ENCODE assay signal across 23 mouse cellular contexts in the genomic region with DNA sequence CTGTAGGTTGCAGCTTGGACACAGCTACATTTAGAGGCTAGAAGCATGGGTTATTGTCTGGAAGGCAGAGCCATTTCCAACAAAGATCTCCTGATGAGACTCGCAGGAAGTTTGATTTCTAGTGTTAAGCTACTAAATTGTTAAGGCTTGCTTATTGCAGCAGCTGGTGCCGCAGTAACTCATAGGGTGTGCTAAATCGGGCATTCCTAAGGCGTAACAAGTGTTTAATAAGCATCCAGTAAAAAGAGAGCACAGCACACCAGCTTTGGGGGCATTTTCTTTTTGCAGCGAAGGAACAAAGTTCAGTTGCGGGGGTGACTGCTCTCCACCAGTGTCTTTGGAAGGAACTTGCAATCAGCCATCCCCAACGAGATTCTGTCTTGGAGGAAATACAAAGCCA.
A peak's percentile ranks its signal among the peaks of the same experiment; 100 is the strongest.
DNase-seq lines count a peak whose midpoint lies in the region; ATAC-seq and TF ChIP-seq lines count a peak whose summit lies in the region.
"Had no signal": no experiment of that assay in that cellular context is flagged by ENCODE, and none has a peak within 500 bp of the region (broad histone marks: within the 10 kb centered on the region; RNA-seq: fewer than 3 reads in every experiment).

No protein-coding gene starts in this region.

- WGBS in hindbrain, embryonic 16.5 days = 40% methylated on average over 7 of the region's 7 CpGs
- WGBS in hindbrain, embryonic 14.5 days = 45% methylated on average over 7 of the region's 7 CpGs
- WGBS in forebrain, postnatal 0 days = 9% methylated on average over 7 of the region's 7 CpGs

- H3K4me1 ChIP-seq in hindbrain, embryonic 16.5 days (ENCODE audit: control insufficient read depth, insufficient read depth, low read depth, low read length) = no peaks in the 10 kb centered on the region
- no peaks in the 10 kb centered on the region for H3K4me1 ChIP-seq in hindbrain, embryonic 14.5 days (replicated peaks; ENCODE audit: control insufficient read depth, insufficient read depth, low read length)
- peaks cover 4% of the 10 kb centered on the region; the same call in 1 of the 2 replicates for H3K4me1 ChIP-seq in forebrain, postnatal 0 days (ENCODE audit: insufficient read depth)
- H3K4me1 ChIP-seq: liver, embryonic 12.5 days; megakaryocyte, embryonic 14.5 days had no signal

- no peak for DNase-seq in hindbrain, embryonic 14.5 days (ENCODE audit: low spot score)
- DNase-seq in right cerebral cortex, adult 18-20 months = peak; percentile 4
- no peak for DNase-seq in right cerebral cortex, postnatal 36 days (ENCODE audit: low spot score in 2 of 2)
- DNase-seq in forebrain, postnatal 0 days = no peak
- no peak for DNase-seq in adrenal gland, postnatal 10 days
- no peak for DNase-seq in retina, embryonic 14.5 days (ENCODE audit: low spot score)
- DNase-seq: B cell, adult 2 months; cerebellum, adult 8-10 months; cerebellum, postnatal 36 days; gastrocnemius, postnatal 36 days; liver, postnatal 0 days; thymus, adult 2 months; thymus, postnatal 4 days had no signal

- no peak overlapping the region for H3K27ac ChIP-seq in hindbrain, embryonic 16.5 days (ENCODE audit: low read depth, low read length)
- no peak overlapping the region for H3K27ac ChIP-seq in hindbrain, embryonic 14.5 days
- no peak overlapping the region for H3K27ac ChIP-seq in forebrain, postnatal 0 days (ENCODE audit: low read depth, low read length)
- H3K27ac ChIP-seq: embryonic facial prominence, embryonic 12.5 days; hindbrain, embryonic 15.5 days; intestine, embryonic 15.5 days; layer of hippocampus, adult 2 months; liver, embryonic 12.5 days; midbrain, embryonic 12.5 days; neural tube, embryonic 15.5 days had no signal

- peak; percentile 4; the same call in 1 of the 2 replicates for ATAC-seq in hindbrain, embryonic 16.5 days
- no peak for ATAC-seq in hindbrain, embryonic 14.5 days (ENCODE audit: low FRiP score)
- peak; percentile 20; the same call in 1 of the 2 replicates for ATAC-seq in forebrain, postnatal 0 days
- ATAC-seq: intestine, embryonic 15.5 days; liver, embryonic 12.5 days; liver, postnatal 0 days had no signal

- peak overlapping the region; percentile 13; the same call in 1 of the 2 replicates for H3K4me2 ChIP-seq in hindbrain, embryonic 16.5 days (ENCODE audit: low read length)
- H3K4me2 ChIP-seq in hindbrain, embryonic 14.5 days (replicated peaks) = no peak overlapping the region
- peak overlapping the region; percentile 4; the same call in 1 of the 2 replicates for H3K4me2 ChIP-seq in forebrain, postnatal 0 days (ENCODE audit: low read depth)
- H3K4me2 ChIP-seq: embryonic facial prominence, embryonic 12.5 days; heart, embryonic 12.5 days; hindbrain, embryonic 15.5 days; intestine, embryonic 15.5 days; liver, embryonic 12.5 days; midbrain, embryonic 12.5 days had no signal

- no peaks in the 10 kb centered on the region for H3K36me3 ChIP-seq in hindbrain, embryonic 16.5 days (ENCODE audit: control insufficient read depth, insufficient read depth, low read length)
- H3K36me3 ChIP-seq in hindbrain, embryonic 14.5 days (replicated peaks; ENCODE audit: control insufficient read depth, insufficient read depth) = no peaks in the 10 kb centered on the region
- H3K36me3 ChIP-seq in forebrain, postnatal 0 days (ENCODE audit: insufficient read depth) = no peaks in the 10 kb centered on the region
- H3K36me3 ChIP-seq: embryonic facial prominence, embryonic 12.5 days; heart, embryonic 12.5 days; hindbrain, embryonic 15.5 days; intestine, embryonic 15.5 days; liver, embryonic 12.5 days; midbrain, embryonic 12.5 days; neural tube, embryonic 15.5 days had no signal

- H3K4me3 ChIP-seq in hindbrain, embryonic 16.5 days (ENCODE audit: low read length) = no peak overlapping the region
- H3K4me3 ChIP-seq in hindbrain, embryonic 14.5 days (replicated peaks; ENCODE audit: low read length) = no peak overlapping the region
- H3K4me3 ChIP-seq in forebrain, postnatal 0 days (ENCODE audit: low read depth, low read length) = no peak overlapping the region
- H3K4me3 ChIP-seq: embryonic facial prominence, embryonic 12.5 days; heart, embryonic 12.5 days; hindbrain, embryonic 15.5 days; intestine, embryonic 15.5 days; layer of hippocampus, adult 2 months; liver, embryonic 12.5 days; megakaryocyte, embryonic 14.5 days; midbrain, embryonic 12.5 days; neural tube, embryonic 15.5 days had no signal

- TF ChIP-seq CTCF in forebrain, postnatal 0 days (IDR thresholded peaks at IDR 0.05; ENCODE audit: low read depth) = no peak

- H3K9ac ChIP-seq in hindbrain, embryonic 16.5 days (ENCODE audit: low read depth, low read length) = no peak overlapping the region
- H3K9ac ChIP-seq in hindbrain, embryonic 14.5 days = no peak overlapping the region
- no peak overlapping the region for H3K9ac ChIP-seq in forebrain, postnatal 0 days
- H3K9ac ChIP-seq: embryonic facial prominence, embryonic 12.5 days; heart, embryonic 12.5 days; hindbrain, embryonic 15.5 days; intestine, embryonic 15.5 days; liver, embryonic 12.5 days; liver, postnatal 0 days; midbrain, embryonic 12.5 days; neural tube, embryonic 15.5 days had no signal

- no peaks in the 10 kb centered on the region for H3K27me3 ChIP-seq in hindbrain, embryonic 16.5 days (replicated peaks; ENCODE audit: control insufficient read depth, insufficient read depth, low read length)
- no peaks in the 10 kb centered on the region for H3K27me3 ChIP-seq in hindbrain, embryonic 14.5 days (ENCODE audit: control insufficient read depth, insufficient read depth, low read length)
- H3K27me3 ChIP-seq in forebrain, postnatal 0 days (ENCODE audit: insufficient read depth, low read length) = peaks cover 12% of the 10 kb centered on the region; the same call in 1 of the 2 replicates
- H3K27me3 ChIP-seq: embryonic facial prominence, embryonic 12.5 days; hindbrain, embryonic 15.5 days; liver, embryonic 12.5 days; megakaryocyte, embryonic 14.5 days had no signal

- no peaks in the 10 kb centered on the region for H3K9me3 ChIP-seq in hindbrain, embryonic 16.5 days (ENCODE audit: control insufficient read depth, low read length)
- H3K9me3 ChIP-seq in hindbrain, embryonic 14.5 days (ENCODE audit: control insufficient read depth, low read length) = no peaks in the 10 kb centered on the region
- no peaks in the 10 kb centered on the region for H3K9me3 ChIP-seq in forebrain, postnatal 0 days (ENCODE audit: low read length)
- H3K9me3 ChIP-seq: embryonic facial prominence, embryonic 12.5 days; heart, embryonic 12.5 days; hindbrain, embryonic 15.5 days; intestine, embryonic 15.5 days; liver, embryonic 12.5 days; midbrain, embryonic 12.5 days; neural tube, embryonic 15.5 days had no signal
